Mouse (Mus musculus) naive thymus-derived CD4-positive, alpha-beta T cell, adult 2 months (primary cell): Measurements from ENCODE around the gene Pla2g1b.
"Not testable (repeated sequence)": the region's sequence is repeated elsewhere in the genome, so short reads cannot be mapped to it uniquely, and the experiment has no call there.

Experiments
- DNase-seq: peaks from one replicate; pipeline ENCODE4 v3.0.0-alpha.2; 2011; ENCODE audit warnings: low read depth

Pla2g1b gene

GRCm38 (mm10) chr5:115484996-115485395, 18.9 kb downstream of the Pla2g1b start:
- no peak for DNase-seq

GRCm38 (mm10) chr5:115485489-115486205, 19.6 kb downstream of the Pla2g1b start:
- no peak for DNase-seq

- no peak for DNase-seq
Measured at GRCm38 (mm10) chr5:115486726-115487125, 20.7 kb downstream of the Pla2g1b start.

- no peak for DNase-seq
Measured at GRCm38 (mm10) chr5:115487353-115487752, 21.3 kb downstream of the Pla2g1b start.

- DNase-seq, result no peak
Measured at GRCm38 (mm10) chr5:115487942-115488580, 22.0 kb downstream of the Pla2g1b start.

- DNase-seq, result peak; percentile 95
Measured at GRCm38 (mm10) chr5:115488841-115489698, 23.0 kb downstream of the Pla2g1b start.

- DNase-seq, result peak; percentile 98
Measured at GRCm38 (mm10) chr5:115489699-115490637, 23.9 kb downstream of the Pla2g1b start.

GRCm38 (mm10) chr5:115490638-115491000, 24.6 kb downstream of the Pla2g1b start:
- no peak for DNase-seq

GRCm38 (mm10) chr5:115491076-115491475, 25.0 kb downstream of the Pla2g1b start:
- DNase-seq, result no peak

GRCm38 (mm10) chr5:115491771-115492322, 25.8 kb downstream of the Pla2g1b start:
- peak; percentile 60 for DNase-seq

- no peak for DNase-seq
Measured at GRCm38 (mm10) chr5:115492711-115493335, 26.8 kb downstream of the Pla2g1b start.

GRCm38 (mm10) chr5:115493441-115493840, 27.4 kb downstream of the Pla2g1b start:
- no peak for DNase-seq

- not testable (repeated sequence) for DNase-seq
Measured at GRCm38 (mm10) chr5:115495618-115496017, 29.6 kb downstream of the Pla2g1b start.

GRCm38 (mm10) chr5:115497033-115497432, 31.0 kb downstream of the Pla2g1b start:
- no peak for DNase-seq

GRCm38 (mm10) chr5:115498307-115499240, 32.5 kb downstream of the Pla2g1b start:
- no peak for DNase-seq

- DNase-seq, result no peak
Measured at GRCm38 (mm10) chr5:115500383-115500935, 34.4 kb downstream of the Pla2g1b start.

GRCm38 (mm10) chr5:115503035-115503434, 37.0 kb downstream of the Pla2g1b start:
- no peak for DNase-seq

GRCm38 (mm10) chr5:115505617-115506016, 39.6 kb downstream of the Pla2g1b start:
- DNase-seq, result not testable (repeated sequence)
